Mouse (Mus musculus) embryonic facial prominence, embryonic 13.5 days (tissue): ENCODE results near the gene Olfr1395. TPM values are rescaled to one million over a fixed set of nuclear protein-coding genes. Genes with fewer than 3 reads are reported as not detected.
"Not testable (repeated sequence)": the region's sequence is repeated elsewhere in the genome, so short reads cannot be mapped to it uniquely, and the experiment has no call there.

ENCODE experiments used
- ATAC-seq: fragments of 200-750 bp; cut with Nextera tagmentation; 2 replicates; pipeline ENCODE4 v1.8.0; 2017; ENCODE audit warnings: low read depth; ENCODE audit not compliant: insufficient number of reproducible peaks, insufficient read depth, low FRiP score, low TSS enrichment
- H3K27ac ChIP-seq: fragments of 300-500 bp; sonication (generic); 2 replicates; pipeline ENCODE4 v1.5.1; 2015; ENCODE audit warnings: moderate library complexity, mild to moderate bottlenecking, inconsistent platforms
- H3K27me3 ChIP-seq: fragments of 300-500 bp; sonication (generic); 2 replicates; pipeline ENCODE4 v1.6.1; 2015; ENCODE audit warnings: mild to moderate bottlenecking, inconsistent platforms
- H3K36me3 ChIP-seq: fragments of 300-500 bp; sonication (generic); 2 replicates; pipeline ENCODE4 v1.6.1; 2015; ENCODE audit warnings: mild to moderate bottlenecking, inconsistent platforms
- H3K4me1 ChIP-seq: fragments of 300-500 bp; sonication (generic); 2 replicates; pipeline ENCODE4 v1.6.1; 2015; ENCODE audit warnings: inconsistent platforms
- H3K4me2 ChIP-seq: fragments of 300-500 bp; sonication (generic); 2 replicates; pipeline ENCODE4 v1.6.1; 2015; ENCODE audit warnings: moderate library complexity, mild to moderate bottlenecking, inconsistent platforms
- H3K4me3 ChIP-seq: fragments of 300-500 bp; sonication (generic); 2 replicates; pipeline ENCODE4 v1.5.1; 2015; ENCODE audit warnings: mild to moderate bottlenecking, inconsistent platforms
- H3K9ac ChIP-seq: fragments of 300-500 bp; sonication (generic); 2 replicates; pipeline ENCODE4 v1.6.1; 2015; ENCODE audit warnings: mild to moderate bottlenecking, inconsistent platforms
- H3K9me3 ChIP-seq: fragments of 300-500 bp; sonication (generic); 2 replicates; pipeline ENCODE4 v1.6.1; 2016; ENCODE audit warnings: inconsistent platforms
- WGBS: fragments of 180-500 bp; shearing (Covaris S2); methylation state at CpG from one replicate; pipeline ENCODE4 v1.1.7; 2015; ENCODE audit warnings: mixed read lengths; 5-methylcytosine and 5-hydroxymethylcytosine counted together
- polyA plus RNA-seq: library from polyadenylated mRNA; unstranded; fragments of >200 nt; fragmentation: Nextera tagmentation; extraction: Ambion mirVana; gene quantifications from 2 replicates; pipeline ENCODE4 v1.2.1, GENCODE M21; 2015

The Olfr1395 gene
- polyA plus RNA-seq, 1 experiment from 2014 or later, result not detected

DNA sequence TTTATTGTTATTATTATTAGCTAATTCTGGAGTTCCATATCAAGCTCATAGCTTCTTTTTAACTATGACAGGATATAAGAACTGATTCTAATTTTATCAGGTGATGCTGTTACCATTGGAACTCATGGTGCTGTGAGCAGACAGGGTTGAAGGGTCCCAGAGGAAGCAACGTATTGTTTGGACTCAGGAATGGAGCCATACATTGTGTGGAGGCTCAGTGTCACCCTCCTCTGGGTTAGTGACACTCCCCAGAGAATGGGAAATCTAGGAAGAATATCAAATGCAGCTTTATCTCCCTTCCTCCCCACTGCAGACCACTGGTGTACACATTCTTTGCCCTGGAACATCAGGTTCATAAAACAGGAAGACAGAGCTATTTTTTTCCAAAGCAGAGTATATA is 41.1 kb downstream of the Olfr1395 start:
- no peak for ATAC-seq
- 63% methylated on average over 1 of the region's 1 CpGs for WGBS
- Histone ChIP-seq H3K4me3 (no peak overlapping the region), H3K27me3 (peaks cover 18% of the 10 kb centered on the region), H3K4me1 (no peaks in the 10 kb centered on the region), H3K9me3 (no peaks in the 10 kb centered on the region), H3K9ac (no peak overlapping the region), H3K36me3 (no peaks in the 10 kb centered on the region), H3K27ac (no peak overlapping the region), H3K4me2 (no peak overlapping the region)

DNA sequence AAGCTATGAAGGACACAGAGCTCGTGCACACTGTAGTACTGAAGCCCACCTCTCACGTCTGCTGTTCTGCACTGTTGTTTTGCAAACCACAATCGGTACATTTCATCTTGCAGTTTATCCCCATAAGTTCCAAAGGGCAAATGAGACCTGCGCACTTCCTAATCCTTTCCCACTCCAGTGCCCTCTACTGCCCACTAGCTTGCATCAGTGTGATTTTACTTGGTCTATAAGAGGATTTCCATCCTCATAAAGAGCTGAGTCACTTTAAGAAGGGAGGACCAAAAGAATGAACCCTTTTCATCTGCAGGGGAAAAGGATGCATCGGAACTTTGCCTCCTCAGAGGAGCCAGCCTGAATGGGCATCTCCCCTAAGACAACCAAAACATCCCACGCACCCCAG is 44.4 kb downstream of the Olfr1395 start:
- no peak for ATAC-seq
- 82% methylated on average over 6 of the region's 6 CpGs for WGBS
- Histone ChIP-seq H3K9ac (no peak overlapping the region), H3K4me2 (no peak overlapping the region), H3K36me3 (no peaks in the 10 kb centered on the region), H3K4me1 (no peaks in the 10 kb centered on the region), H3K4me3 (no peak overlapping the region), H3K27ac (no peak overlapping the region), H3K9me3 (no peaks in the 10 kb centered on the region), H3K27me3 (peaks cover 18% of the 10 kb centered on the region)

GRCm38 (mm10) chr11:49186955-49187488 is 44.9 kb downstream of the Olfr1395 start, which contains the start of gene Btnl9:
Btnl9 (minus strand) TSS chr11:49187159.
- Histone ChIP-seq H3K9me3 (no peaks in the 10 kb centered on the region), H3K36me3 (no peaks in the 10 kb centered on the region), H3K27ac (no peak within 1 kb of the TSS), H3K9ac (peak within 1 kb of the TSS; percentile 16; the same call in 1 of the 2 replicates), H3K27me3 (peaks cover 18% of the 10 kb centered on the region), H3K4me3 (no peak within 1 kb of the TSS), H3K4me2 (no peak within 1 kb of the TSS), H3K4me1 (no peaks in the 10 kb centered on the region)
- 76% methylated on average over 8 of the region's 8 CpGs for WGBS
- ATAC-seq, result no peak

DNA sequence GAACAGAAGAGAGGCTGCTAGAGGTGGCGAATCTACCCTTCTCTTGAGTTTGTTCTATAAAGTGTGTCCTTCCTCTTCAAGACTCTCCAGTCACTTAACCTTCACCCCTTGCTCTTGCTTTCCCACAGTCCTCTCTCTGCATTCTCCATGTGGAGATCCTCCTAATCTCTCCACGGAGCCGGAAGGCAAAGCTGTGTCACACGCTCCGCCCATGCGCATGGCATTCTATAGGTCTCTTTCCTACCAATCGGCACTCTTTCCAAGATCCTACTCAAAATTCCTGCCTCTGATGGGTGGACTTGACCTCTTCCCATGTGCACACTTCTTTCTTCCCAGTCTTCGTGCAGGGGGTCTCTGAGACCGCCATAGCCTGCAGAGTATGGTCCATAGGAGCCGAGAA is 45.6 kb downstream of the Olfr1395 start:
- H3K36me3 ChIP-seq, result no peaks in the 10 kb centered on the region
- H3K9ac ChIP-seq, result 0 out of 2 replicates have a peak overlapping the region, but pooled peaks have one; percentile 16
- no peaks in the 10 kb centered on the region for H3K9me3 ChIP-seq
- H3K4me1 ChIP-seq, result no peaks in the 10 kb centered on the region
- H3K4me3 ChIP-seq, result no peak overlapping the region
- 80% methylated on average over 10 of the region's 10 CpGs for WGBS
- no peak overlapping the region for H3K27ac ChIP-seq
- no peak for ATAC-seq
- no peak overlapping the region for H3K4me2 ChIP-seq
- peaks cover 18% of the 10 kb centered on the region for H3K27me3 ChIP-seq

DNA sequence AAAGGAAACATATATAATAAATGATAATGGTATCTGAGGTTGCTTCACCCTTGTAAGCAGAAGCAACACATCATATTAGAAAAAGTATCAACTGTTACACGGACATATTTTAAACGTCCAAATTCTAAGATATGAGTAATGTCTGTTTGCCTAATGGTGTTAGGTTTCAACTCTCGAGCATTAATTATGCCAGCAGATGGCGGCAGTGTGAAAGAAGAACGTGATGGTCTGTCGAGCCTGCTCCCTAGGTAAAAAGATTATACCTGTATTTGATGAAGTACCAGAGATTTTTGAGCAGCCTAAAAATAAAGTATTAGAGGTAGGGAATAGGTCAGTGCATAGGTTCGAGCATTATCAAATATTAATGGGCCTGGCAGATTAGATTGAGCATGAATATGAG is 47.7 kb downstream of the Olfr1395 start:
- no peak overlapping the region for H3K4me2 ChIP-seq
- peaks cover 13% of the 10 kb centered on the region; the same call in 1 of the 2 replicates for H3K27me3 ChIP-seq
- no peaks in the 10 kb centered on the region for H3K4me1 ChIP-seq
- no peak overlapping the region for H3K27ac ChIP-seq
- no peak for ATAC-seq
- no peaks in the 10 kb centered on the region for H3K9me3 ChIP-seq
- no peak overlapping the region for H3K9ac ChIP-seq
- no peak overlapping the region for H3K4me3 ChIP-seq
- no peaks in the 10 kb centered on the region for H3K36me3 ChIP-seq
- WGBS, result 5% methylated on average over 7 of the region's 7 CpGs

GRCm38 (mm10) chr11:49191083-49191482 is 49.0 kb downstream of the Olfr1395 start:
- no peak overlapping the region for H3K4me2 ChIP-seq
- H3K36me3 ChIP-seq, result no peaks in the 10 kb centered on the region
- ATAC-seq, result no peak
- H3K9me3 ChIP-seq, result no peaks in the 10 kb centered on the region
- no peak overlapping the region for H3K4me3 ChIP-seq
- H3K9ac ChIP-seq, result no peak overlapping the region
- 59% methylated on average over 2 of the region's 2 CpGs for WGBS
- no peak overlapping the region for H3K27ac ChIP-seq
- peaks cover 12% of the 10 kb centered on the region; the same call in 1 of the 2 replicates for H3K27me3 ChIP-seq
- H3K4me1 ChIP-seq, result no peaks in the 10 kb centered on the region

DNA sequence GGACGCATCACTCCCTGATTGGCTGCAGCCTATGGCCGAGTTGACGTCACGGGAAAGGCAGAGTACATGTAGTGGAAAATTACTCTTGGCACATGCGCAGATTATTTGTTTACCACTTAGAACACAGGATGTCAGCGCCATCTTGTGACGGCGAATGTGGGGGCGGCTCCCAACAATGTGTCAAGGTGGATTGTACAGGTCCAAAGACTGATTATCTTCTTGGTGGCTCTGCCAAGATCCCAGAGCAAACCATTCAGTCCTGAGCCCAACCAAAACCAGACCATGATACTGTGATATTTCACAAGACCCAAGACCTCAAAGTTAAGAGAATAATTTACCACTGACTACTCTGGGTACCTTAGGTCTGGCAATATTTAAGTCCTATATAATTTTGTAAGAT is 52.7 kb downstream of the Olfr1395 start:
- 87% methylated on average over 9 of the region's 9 CpGs for WGBS
- not testable (repeated sequence) for H3K4me3 ChIP-seq, H3K27ac ChIP-seq, H3K4me1 ChIP-seq, H3K36me3 ChIP-seq, H3K27me3 ChIP-seq, ATAC-seq, H3K4me2 ChIP-seq, H3K9ac ChIP-seq, H3K9me3 ChIP-seq

DNA sequence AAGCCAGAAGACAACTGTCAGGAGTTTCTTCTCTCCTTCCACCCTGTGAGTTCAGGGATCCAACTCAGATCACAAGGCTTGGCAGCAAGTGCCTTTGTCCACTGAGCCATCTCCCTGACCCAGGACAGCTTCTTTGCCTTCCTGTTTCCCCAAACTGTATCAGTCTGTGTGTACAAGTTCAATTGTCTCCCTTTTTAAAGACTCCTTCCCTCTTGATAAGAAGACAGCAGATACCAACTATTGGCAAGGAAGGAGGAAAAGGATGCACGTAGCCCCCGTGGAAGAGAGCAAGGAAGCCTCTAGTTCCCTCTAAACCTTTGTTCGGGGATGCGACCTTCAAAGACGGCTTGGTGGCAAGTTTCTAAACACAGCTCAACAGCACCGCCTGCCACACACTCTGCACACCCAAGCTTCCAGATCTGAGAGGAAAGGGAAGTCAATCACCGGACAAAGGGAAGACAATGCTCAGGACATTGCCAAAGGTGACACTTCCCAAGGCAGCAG is 53.8 kb downstream of the Olfr1395 start:
- no peaks in the 10 kb centered on the region for H3K4me1 ChIP-seq
- WGBS, result 95% methylated on average over 7 of the region's 7 CpGs

More for the DNA sequence above, 53.8 kb downstream of the Olfr1395 start:
- Histone ChIP-seq H3K27ac (no peak overlapping the region), H3K9ac (no peak overlapping the region), H3K4me2 (no peak overlapping the region), H3K9me3 (no peaks in the 10 kb centered on the region), H3K27me3 (no peaks in the 10 kb centered on the region), H3K36me3 (no peaks in the 10 kb centered on the region), H3K4me3 (no peak overlapping the region)
- no peak for ATAC-seq

Other genes with a start within 250 kb of the Olfr1395 start
- 0.23 and 0.28 TPM in 2 replicates for gene Gm5431, start 240.1 kb upstream of the Olfr1395 start, polyA plus RNA-seq
- 2.1 and 9.1 TPM in 2 replicates for gene Psme2b, start 196.1 kb upstream of the Olfr1395 start, polyA plus RNA-seq
- not detected in 2 replicates for gene Olfr56, start 163.4 kb upstream of the Olfr1395 start, polyA plus RNA-seq
- gene 9930111J21Rik1, start 162.9 kb upstream of the Olfr1395 start, polyA plus RNA-seq, result 0.29 and 0.48 TPM in 2 replicates
- gene Gm12185, start 150.0 kb upstream of the Olfr1395 start, polyA plus RNA-seq, result 0.07 TPM in 1 of 2 replicates, not detected in the other
- gene Tgtp1, start 148.1 kb upstream of the Olfr1395 start, polyA plus RNA-seq, result not detected in 2 replicates
- 0.20 and 0.61 TPM in 2 replicates for gene 9930111J21Rik2, start 91.0 kb upstream of the Olfr1395 start, polyA plus RNA-seq
- 0.11 and 0.30 TPM in 2 replicates for gene Tgtp2, start 78.1 kb upstream of the Olfr1395 start, polyA plus RNA-seq
- gene Ifi47, start 65.7 kb upstream of the Olfr1395 start, polyA plus RNA-seq, result 0.72 and 1.8 TPM in 2 replicates
- 0.07 TPM in 1 of 2 replicates, not detected in the other for gene Olfr1396, start 27.4 kb upstream of the Olfr1395 start, polyA plus RNA-seq
- not detected in 2 replicates for gene Olfr1394, start 12.1 kb downstream of the Olfr1395 start, polyA plus RNA-seq
- 0.51 and 0.81 TPM in 2 replicates for gene Btnl9, start 44.9 kb downstream of the Olfr1395 start, polyA plus RNA-seq
- 41.7 and 46.5 TPM in 2 replicates for gene Zfp62, start 61.0 kb downstream of the Olfr1395 start, polyA plus RNA-seq
- 53.5 and 56.7 TPM in 2 replicates for gene Mgat1, start 101.9 kb downstream of the Olfr1395 start, polyA plus RNA-seq
- not detected in 2 replicates for gene Olfr1393, start 136.0 kb downstream of the Olfr1395 start, polyA plus RNA-seq
- gene Olfr1392, start 143.0 kb downstream of the Olfr1395 start, polyA plus RNA-seq, result not detected in 2 replicates
- gene Olfr10, start 162.5 kb downstream of the Olfr1395 start, polyA plus RNA-seq, result not detected in 2 replicates
- 0.10 TPM in 1 of 2 replicates, not detected in the other for gene Olfr1391, start 180.5 kb downstream of the Olfr1395 start, polyA plus RNA-seq
- not detected in 2 replicates for gene Olfr1390, start 192.9 kb downstream of the Olfr1395 start, polyA plus RNA-seq